Mouse (Mus musculus) urinary bladder, postnatal 36 days (tissue): Measurements from ENCODE around the gene Kcnip1.

Source experiments
- DNase-seq, 2 experiments: peaks; one replicate each; pipeline ENCODE4 v3.0.0; 2022; ENCODE audit warnings: low spot score in 2 of 2, mixed read lengths in 1 of 2

The Kcnip1 gene

DNA sequence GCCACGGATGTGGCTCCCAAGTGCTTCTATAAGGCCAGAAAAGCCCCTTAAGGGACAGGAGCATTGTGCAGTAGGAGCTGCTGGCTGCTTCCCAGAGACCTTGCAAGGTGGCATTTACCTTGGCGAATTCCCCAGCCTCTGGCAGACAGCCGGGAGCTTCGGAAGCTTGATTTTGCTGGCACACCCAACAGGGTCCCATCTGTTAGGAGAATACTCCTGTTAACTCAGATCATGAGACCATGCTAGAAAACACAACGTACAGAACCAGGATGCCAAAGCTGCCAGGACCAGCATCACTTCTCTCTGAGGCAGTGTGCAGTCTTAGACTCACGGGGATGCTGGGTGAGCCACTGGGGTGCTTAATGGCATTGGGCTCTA lies 165.1 kb downstream of the Kcnip1 start:
- no peak for DNase-seq

DNA sequence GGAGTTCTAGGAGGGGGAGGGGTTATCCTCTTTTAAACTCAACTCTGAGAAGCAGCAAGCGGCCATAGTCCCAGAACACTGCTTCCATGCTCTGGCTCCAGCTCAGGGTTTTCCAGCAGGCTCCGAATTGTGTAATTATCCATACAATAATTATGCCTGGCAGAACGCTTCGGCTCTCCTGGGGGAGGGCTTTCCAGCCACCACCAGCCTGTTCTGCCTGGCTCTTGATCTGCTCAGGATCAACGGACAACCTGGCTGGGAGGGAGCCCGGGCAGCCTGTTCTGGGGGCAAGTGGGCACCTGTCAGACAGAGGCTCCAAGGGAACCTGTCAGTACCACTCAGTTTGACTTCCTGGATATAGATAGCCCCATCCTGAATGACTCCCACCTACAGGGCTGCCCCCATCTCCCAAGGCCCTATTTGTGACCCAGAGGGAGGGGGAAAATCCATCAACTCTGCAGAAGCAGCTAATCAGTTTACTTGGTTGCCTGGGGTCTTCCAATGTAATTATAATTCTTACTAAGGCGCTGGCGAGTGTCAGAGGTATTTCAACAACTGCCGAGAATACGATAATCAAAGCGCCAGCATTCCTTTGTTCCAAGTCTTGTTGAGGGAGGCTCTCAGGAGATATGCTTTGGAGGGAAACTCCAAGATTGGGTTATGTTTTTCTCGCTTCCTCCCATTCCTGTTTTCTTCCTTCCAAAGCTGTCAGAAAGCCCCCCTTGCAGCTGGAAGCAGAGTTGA lies 165.7 kb downstream of the Kcnip1 start:
- no peak for DNase-seq

DNA sequence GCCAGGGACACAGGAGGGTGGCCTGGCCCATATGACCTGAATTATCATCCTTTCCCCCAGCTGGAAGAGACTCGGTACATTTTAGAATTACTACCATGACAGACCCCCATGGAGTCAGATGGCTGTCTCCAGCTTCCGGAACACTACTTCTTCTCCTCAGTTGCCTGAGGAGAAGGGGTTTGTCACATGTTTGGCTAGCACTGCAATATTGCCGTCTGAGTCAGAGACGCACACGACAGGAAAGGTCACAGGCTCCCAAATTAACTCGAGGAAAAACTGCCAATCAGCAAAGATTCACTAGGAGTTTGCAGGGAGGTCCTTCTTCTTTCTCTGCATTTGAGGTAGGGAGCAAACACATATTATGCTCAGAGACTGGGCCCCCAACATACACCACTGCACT lies 168.2 kb downstream of the Kcnip1 start:
- DNase-seq = no peak

DNA sequence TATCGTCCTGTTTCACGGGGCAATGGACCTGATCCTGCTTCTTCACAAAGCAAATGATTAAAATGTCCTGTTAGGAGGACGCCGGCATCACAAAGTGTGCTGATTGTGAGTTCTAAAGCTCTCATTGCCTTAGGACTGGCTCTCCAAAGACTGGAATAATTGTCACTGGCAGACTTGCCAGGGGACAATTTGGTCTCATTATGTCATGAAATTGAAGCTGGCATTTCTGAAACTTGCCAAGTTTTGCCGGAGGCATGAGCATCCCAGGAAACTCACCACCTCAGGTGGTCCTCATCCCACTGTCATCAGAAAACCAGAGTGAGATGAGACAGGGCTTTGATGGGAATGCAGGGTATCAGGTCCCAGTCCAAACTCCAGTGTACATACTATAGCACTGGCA lies 171.6 kb downstream of the Kcnip1 start:
- no peak for DNase-seq

DNA sequence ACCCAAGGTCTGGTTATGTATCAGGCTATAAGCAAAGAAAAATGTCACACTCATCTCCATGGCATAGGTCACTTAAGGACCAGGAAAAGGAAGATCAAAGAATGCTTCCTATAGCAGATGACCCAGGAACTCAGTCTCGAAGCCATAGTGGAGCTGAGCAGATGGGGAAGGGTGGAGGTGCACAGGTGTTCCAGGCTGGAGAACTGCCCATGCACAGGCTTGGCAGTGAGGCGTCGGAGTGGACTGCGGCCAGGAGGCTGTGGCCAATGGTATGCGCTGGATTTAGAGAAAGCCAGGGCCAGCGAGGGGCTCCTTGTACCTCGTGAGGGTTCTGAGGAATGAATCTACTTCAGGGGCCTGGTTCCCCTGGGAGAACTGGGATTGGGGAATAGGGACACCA lies 172.1 kb downstream of the Kcnip1 start:
- DNase-seq = no peak

DNA sequence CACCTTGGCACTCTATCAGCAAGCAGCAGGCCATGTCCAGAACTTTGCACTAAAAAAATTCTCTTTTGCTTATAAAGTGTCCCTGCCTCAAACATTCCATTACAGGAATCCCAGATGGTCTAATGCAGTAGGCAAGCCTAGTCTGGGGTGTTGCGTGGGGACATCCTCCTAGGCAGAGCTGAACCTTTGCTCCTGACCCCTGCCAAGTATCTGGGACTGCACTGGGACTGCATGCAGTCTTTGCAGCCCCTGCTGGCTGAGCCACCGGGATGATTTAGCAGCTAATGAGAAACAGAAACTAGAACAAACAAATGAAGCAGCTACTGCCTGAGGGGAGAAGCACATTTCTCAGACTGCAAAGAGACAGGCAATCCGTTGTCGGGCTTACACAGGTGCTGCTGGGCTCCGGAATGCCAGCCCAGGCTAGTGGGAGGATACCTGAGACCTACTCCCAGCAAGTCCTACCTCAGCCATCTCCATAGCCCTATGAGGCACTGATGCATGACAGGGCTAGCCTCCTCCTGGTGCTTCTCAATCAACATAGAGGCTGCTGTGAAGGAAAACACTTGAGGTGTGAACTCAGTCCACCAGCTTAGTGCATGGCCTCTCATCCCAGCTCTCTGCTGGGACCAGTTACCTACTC lies 174.0 kb downstream of the Kcnip1 start:
- DNase-seq = no peak

DNA sequence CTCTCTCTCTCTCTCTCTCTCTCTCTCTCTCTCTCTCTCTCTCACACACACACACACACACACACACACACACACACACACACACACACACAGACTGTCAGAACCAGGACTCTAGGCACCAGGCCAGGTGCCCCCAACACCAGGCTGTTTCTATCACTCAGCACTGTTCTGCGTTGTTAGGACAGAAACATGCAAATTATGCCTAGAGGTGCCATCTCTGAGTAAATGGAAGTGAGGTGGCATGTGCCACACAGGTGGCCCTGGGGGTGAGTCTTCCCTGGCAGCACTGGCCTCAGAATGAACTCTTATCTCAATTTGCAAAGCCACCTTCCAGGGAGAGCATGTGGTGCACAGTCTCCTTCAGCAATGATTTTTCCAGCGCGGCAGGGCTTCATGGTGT lies 176.9 kb downstream of the Kcnip1 start:
- DNase-seq = no peak

DNA sequence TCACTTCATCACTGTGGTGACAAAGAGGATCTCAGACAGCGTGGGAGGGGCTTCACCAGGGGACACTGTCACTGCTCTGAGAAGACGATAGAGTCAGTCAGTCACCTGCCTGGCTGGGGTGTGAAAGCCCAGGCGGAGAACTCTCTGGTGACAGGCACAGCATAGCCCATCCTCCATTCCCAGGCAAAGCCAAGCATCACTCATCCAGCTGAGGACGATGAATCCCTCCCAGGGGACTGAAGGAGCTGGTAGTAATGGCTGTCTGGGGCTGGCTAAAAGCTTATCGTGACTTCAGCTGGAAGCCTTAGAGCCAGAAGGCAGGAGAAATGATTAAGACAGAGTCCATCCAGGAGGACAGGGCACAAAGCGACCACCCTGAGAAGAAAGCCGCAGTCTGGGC lies 182.8 kb downstream of the Kcnip1 start:
- no peak for DNase-seq

DNA sequence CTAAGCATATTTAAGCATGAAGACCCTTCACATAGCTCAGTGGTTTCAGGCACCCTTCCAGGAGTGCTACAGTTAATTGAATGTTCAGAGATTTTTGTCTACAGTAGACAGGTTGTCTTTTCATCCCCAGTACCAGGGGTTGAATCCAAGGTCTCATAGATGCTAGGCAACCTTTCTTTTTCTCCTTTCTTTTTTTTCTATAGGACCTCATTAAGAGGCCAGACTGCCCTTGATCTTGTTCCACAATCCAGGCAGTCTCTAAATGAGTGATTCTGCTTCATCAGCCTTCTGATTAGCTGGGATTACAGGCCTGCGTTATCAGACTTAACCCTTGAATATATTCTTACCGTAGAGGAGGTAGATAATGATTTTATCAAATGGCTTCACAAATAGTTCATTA lies 189.9 kb downstream of the Kcnip1 start:
- DNase-seq = no peak

DNA sequence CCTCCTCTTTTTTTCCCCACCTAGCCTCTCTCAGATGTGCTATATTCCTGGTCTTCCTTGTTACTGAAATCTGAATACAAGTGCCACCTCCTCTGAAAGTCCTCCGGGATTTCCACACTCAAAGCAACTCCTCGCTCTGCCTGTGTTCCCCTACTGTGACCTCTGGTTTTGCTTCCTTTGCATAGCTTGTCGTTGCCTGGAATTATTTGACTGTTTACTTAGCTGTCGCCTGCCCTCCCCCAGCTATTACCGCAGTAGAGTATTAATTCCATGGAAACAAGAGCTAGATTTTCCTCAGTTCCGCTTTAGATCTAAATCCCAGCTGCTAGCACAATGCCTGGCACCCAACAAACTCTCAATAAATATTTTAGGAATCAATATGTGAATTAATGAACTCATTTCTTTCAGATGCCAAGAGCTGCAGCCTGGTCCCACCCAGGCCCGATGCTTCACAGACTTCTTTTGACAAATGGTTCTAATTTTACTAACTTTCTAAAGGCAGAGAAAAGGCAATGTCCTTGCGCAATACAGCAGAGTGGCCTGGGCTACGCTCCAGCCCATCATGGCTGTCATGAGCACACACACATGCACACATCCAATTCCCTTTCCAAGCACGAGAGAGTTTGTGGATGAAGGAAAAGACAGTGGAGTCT lies 192.4 kb downstream of the Kcnip1 start:
- no peak for DNase-seq

DNA sequence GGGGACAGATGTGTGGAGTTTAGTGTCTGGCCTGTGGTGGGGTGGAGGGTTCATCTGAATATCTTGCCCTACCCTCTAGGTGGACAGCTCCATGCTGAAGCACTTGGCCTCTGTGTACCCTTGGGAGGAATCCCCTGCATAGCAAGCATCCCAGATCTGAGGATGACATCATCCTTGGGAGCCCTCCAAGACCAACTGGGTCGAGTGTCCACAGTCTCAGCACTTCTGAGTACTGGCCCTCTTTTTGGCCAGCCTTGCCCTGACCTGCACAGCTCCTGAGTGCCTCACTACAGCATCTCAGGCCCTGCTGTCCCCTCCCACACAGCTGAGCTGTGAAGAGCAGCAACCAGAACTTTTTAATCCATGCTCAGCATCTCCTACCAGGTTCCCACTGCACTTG lies 193.0 kb downstream of the Kcnip1 start:
- DNase-seq = no peak

DNA sequence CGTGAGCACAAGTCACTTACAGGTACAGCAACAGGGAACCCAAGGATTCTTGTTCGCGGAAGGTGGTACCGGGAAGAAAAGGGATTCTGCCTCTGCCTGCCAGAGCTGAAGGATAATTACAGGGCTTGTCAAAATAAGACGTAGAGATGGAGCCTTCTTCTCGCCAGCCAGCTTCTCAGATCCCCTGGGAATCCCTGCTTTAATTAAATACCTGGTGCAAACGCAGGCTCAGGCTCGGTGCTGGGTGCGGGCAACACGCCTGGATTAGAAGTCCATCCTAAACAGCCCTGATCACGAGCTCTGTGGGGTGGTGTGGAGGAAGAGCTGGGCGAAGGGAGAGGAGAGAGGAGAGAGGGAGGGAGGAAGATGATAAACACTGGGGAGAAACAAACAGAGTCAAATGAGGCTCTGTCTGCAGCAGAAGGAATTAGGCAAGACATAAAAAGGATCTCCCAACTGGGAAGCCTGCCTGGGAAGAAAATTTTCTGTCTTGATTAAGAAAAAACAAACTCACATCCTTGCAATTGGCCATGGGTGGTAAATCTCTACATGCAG lies 194.8 kb downstream of the Kcnip1 start:
- DNase-seq = no peak

DNA sequence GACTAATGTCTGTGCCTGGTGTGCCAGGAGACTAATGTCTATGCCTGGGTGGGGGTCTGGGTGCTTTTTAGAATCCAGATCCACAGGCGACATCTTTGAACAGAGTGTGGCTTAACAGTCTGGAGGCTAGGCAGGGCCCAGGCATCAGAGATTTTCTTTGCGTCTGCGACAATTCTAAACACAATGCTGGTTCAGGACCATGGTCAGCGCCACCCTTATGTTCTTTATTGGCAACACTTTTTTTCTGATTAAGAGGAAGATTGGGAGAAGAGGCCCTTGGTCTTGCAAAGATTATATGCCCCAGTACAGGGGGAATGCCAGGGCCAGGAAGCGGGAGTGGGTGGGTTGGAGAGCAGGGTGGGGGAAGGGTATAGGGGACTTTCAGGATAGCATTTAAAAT lies 205.6 kb downstream of the Kcnip1 start:
- DNase-seq = peak in 1 of 2 experiments; percentile 3

DNA sequence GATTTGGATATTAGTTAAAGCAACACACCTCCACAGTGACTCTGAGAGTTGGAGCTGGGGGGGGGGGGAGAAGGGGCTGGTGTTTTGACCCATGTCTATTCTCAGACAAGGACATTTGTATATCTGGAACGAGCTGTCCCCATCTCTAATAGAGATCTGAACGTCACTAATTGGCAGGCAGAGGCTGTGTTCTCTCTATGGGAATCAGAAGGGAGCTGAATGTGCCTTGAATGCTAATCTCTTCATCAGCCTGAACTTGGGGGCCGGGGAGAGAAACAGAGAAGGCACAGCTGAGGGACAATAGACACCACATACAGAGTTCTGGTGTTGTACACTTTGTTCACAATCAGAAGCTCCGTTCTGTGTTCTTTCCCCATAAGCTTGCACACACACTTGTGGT lies 206.4 kb downstream of the Kcnip1 start:
- no peak for DNase-seq

DNA sequence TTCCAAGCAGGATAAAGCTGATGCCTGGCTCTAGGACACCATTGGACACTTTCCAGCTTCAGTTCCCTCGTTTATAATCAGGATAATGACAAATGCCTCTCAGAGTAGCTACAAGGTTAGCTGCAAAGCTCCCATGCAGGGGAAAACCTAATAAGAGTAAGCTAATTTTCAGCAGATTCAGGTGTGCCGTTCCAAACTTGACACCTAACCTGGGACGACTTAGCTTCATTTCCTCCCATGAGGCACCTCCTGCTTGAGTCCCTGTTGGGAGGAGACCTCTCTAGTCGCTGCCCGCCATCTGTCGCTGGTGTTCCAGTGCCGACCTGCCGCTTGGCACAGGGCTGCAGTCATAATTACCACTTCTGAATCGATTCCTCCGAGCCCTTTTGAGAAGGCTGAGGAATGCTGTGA lies 211.4 kb downstream of the Kcnip1 start:
- no peak for DNase-seq

DNA sequence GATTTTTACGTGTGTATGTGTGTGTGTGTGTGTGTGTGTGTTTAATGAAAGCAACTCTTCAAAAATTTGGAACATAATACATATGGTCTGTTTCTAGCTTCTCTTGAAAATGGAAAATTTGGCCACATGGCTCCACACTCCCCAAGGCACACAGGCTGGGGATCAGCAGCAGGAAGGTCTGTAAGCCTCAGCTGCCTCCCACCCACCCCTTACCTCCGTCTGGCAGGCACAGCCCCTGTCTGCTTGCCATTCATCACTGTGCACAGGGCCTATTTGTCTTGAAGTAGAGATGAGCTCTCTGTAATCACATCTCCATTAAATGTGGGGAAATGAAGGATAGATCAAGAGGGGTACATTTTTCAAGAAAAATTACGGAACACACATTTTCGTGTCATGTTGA lies 212.7 kb downstream of the Kcnip1 start:
- no peak for DNase-seq

DNA sequence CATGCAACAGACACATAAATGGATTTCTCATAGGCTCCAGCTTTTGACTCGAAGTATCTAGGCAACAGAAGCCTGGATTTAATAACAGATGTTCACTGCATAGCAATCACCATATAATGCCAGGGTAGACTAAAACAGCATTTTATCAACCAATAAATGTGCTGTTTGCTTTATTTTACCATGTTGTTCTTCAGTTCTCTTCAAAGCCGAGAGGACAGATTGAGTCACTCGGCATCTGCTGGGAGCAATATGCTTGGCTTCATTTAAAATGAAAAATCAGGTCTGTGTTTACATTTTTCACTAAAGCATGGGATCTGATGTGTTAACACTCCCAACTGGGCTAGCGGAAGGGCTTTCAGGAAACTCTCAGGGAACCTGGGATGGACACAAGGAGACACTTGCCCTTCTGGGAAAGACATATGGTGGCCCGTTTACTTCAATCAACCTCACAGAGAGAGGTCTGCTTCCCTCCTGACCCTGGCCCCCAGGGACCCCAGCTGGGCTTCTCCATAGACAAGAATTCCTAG lies 220.3 kb downstream of the Kcnip1 start:
- DNase-seq = no peak

DNA sequence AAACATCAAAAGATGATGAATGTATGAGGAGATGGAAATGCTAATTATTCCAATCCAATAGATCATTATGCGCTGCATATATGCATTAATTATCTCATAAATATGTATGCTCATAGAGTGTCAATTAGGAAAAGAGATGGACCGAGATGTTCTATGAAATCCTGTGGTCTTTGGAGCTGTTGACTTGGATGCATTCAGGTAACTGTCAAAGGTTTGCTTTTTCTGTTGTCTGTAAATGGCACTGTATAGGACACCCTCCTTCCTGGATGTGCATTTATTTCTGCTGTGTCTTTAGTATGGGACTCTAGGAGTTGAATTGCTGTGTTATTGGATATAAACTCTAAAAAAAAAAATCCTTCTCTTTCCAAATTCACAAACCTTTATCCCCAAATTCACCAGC lies 220.9 kb downstream of the Kcnip1 start:
- no peak for DNase-seq

DNA sequence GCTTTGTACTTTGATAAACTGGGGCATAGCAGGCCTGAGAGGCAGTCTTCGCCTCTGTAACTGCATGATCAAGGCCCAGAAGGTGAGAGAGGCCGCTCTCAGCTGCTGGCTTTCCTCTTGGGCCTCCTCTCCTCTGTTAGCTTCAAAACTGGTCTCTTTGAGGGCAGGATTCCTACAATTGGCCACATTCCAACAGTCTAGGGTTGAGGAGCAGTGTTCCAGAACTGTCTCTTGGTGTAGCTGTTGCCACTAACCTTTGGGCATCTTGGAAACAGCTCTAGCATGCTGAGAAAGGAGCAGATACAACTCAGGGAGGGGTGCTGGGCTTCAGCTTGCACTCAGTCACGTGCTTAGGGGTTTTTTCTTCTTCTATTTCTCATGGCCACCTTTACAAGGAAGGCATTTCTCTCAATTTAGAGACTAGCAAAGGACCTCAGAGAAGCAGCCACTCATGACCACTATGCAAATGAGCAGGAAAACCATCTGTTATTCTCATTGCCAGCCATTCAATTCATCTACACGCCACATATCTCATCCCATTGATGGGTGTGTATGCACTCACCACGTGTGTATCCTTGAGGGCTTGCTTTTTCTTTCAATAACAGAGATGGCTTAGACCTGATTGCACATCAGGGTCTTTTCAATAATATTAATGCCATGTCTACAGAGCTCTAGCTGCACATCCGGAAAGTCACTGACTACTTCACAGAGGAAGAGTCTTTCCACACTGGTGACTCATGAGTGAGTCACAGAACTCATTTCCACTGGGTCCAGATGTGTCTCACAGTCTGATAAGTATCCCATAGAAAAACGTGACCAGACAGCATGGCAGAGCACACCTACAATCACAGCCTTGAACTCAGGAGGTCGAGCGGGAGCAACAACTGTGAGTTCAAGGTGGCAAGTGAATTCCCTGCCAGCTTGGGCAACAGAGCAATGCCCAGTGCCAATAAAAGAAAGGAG lies 225.7 kb downstream of the Kcnip1 start:
- no peak for DNase-seq

DNA sequence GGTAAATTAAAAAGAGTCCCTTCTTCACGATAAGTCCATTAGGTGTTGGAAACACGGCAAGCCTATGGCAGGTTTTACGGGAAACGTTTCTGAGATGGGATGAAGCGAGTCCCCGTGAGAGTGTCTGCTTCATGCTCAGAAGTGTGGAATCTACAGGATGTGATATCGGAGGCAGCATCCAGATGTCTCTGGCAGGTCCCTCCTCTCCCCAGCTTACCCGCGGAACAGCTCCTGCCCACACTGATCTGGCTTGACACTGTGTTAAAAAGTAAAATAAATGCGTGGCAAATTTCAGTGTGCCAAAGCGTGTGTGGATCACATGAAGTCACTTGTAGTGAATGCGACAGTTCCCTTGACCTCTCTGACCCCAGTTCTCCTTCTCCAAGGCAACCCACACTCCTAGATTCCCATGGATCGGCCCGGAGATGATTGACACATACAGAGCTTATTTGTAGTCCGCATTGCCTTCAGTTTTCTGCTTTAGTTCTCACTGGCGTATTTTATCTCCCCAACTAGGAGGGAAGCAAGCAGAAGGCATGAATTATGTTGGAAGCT lies 231.7 kb downstream of the Kcnip1 start:
- no peak for DNase-seq

DNA sequence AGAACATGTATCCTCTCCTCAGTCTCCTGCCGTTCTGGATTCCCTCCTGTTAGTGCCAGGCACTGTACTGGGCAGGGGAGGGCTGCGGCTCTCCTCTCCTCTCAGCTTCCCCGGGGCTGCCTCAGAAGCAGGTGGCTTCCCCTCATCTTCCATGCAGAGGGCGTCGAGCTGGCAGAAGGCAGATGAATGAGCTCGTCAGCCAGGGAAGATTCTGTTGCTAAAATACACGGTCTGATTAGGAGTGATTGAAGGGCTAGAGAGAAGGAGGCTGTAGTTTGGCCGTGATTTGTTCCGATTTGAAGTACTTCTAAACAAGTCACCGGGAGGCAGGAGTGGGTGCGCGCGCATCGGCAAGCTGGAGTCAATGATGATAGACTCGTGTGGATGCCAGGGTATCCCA lies 236.3 kb downstream of the Kcnip1 start:
- DNase-seq = no peak
